Mouse (Mus musculus) spleen, postnatal 14 days (tissue): Measurements from ENCODE around the gene Gm136.

Experiments used
- DNase-seq, 2 experiments: peaks; one replicate each; pipeline ENCODE4 v3.0.0; 2021 to 2022; ENCODE audit warnings: low spot score in 2 of 2

The Gm136 gene

DNA sequence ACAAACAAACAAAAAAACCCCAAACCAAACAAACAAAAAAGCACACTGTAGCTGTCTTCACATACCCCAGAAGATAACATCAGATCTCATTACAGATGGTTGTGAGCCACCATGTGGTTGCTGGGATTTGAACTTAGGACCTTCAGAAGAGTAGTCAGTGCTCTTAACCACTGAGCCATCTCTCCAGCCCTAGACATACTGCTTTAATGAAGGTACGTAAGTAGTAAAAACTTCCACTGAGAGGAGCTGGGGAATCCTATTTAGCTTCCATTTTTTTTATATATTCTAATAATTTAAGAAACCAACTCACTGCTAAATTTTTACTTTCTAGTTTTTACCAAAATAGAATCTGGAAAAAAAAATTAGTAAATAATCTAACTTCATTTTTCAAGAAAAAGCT lies 41.0 kb downstream of the Gm136 start:
- DNase-seq = no peak

DNA sequence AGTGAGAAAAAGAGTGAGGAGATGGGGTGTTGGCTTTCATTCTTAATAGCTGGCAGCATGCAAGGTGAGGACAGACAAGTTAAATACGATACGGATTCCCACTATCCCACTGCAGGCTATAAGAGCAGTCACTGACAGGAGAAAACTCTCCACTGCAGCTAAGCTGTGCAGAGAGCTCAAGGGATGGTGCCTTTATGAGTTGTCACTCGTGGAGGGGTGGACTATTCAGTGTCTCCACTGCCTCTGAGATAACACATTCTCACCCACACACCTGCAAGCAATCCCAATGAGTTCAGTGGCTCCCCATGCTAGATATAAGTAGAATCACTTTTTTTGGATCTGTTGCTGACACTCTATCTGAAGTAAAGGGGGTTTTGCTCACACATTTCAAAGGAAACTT lies 47.9 kb downstream of the Gm136 start:
- DNase-seq = no peak

- DNase-seq = no peak
These were observed 48.8 kb downstream of the Gm136 start for GRCm38 (mm10) chr4:34707248-34707647.

- no peak for DNase-seq
These were observed 53.0 kb downstream of the Gm136 start for GRCm38 (mm10) chr4:34703029-34703428.

DNA sequence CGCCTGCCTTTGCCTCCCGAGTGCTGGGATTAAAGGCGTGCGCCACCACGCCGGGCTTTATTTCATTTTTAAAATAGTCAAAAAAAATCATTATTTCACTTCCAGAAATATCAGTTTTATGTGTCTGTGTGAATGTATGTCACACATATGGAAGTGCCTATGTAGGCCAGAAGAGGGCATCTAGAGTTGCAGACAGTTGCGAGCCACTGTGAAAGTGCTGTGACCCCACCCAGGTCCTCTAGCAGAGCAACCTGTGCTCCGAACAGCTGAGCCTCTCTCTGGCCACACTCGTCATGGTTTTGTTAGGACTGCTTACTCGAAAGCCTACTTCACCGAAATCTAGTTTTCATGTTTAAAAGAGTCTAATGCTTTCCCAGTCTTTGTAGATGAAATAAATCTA lies 53.8 kb downstream of the Gm136 start:
- DNase-seq = no peak

GRCm38 (mm10) chr4:34701528-34701927 lies 54.5 kb downstream of the Gm136 start:
- DNase-seq = peak; percentile 21 to 51
